Mouse (Mus musculus) heart, adult 8-10 months (tissue): ENCODE measurements around the gene Arhgef11. TPM values are rescaled to one million over a fixed set of nuclear protein-coding genes. Genes with fewer than 3 reads are reported as not detected.

ENCODE experiments used
- microRNA-seq: library from miRNA; unstranded; fragments of <30 nt; microRNA quantifications from one replicate; pipeline ENCODE4 v1.2.0, GENCODE M21; 2022
- total RNA-seq, 4 experiments: library from RNA; stranded (reverse); gene quantifications; 2 replicates each; pipeline ENCODE4 v1.2.4; 2022

Arhgef11 gene
- total RNA-seq, 4 experiments from 2014 or later: 19.6 to 21.4 (median 20.5) TPM

Small RNA genes lying within 50 kb of the gene (microRNA-seq; reads per million reads assigned to microRNA genes)
- gene Gm24109: not detected

Other genes with a start within 250 kb of the Arhgef11 start
- gene Fcrl1, start 241.2 kb upstream of the Arhgef11 start, total RNA-seq: under 1 TPM in 1 of 4 experiments, not detected in 3; 0.46 TPM
- gene Fcrl5, start 181.8 kb upstream of the Arhgef11 start, total RNA-seq: under 1 TPM in 1 of 4 experiments, not detected in 3; 0.16 TPM
- 10 to 100 TPM; 16.8 to 20.4 (median 18.6) TPM for gene Etv3, start 92.2 kb upstream of the Arhgef11 start, total RNA-seq
- gene Lrrc71, start 131.1 kb downstream of the Arhgef11 start, total RNA-seq: under 1 TPM in 3 of 4 experiments, not detected in 1; 0.09 to 0.31 (median 0.13) TPM
- gene Ntrk1, start 177.6 kb downstream of the Arhgef11 start, total RNA-seq: under 1 TPM in 3 of 4 experiments, not detected in 1; 0.16 to 0.30 (median 0.19) TPM
- gene Insrr, start 179.4 kb downstream of the Arhgef11 start, total RNA-seq: not detected
- gene Pear1, start 206.7 kb downstream of the Arhgef11 start, total RNA-seq: 10 to 100 TPM; 14.0 to 19.9 (median 15.4) TPM
- gene Sh2d2a, start 229.2 kb downstream of the Arhgef11 start, total RNA-seq: under 1 TPM in 2 of 4 experiments, not detected in 2; 0.06 to 0.16 TPM